Mouse (Mus musculus): ENCODE measurements around the gene Sdc3.

Gene Sdc3

DNA sequence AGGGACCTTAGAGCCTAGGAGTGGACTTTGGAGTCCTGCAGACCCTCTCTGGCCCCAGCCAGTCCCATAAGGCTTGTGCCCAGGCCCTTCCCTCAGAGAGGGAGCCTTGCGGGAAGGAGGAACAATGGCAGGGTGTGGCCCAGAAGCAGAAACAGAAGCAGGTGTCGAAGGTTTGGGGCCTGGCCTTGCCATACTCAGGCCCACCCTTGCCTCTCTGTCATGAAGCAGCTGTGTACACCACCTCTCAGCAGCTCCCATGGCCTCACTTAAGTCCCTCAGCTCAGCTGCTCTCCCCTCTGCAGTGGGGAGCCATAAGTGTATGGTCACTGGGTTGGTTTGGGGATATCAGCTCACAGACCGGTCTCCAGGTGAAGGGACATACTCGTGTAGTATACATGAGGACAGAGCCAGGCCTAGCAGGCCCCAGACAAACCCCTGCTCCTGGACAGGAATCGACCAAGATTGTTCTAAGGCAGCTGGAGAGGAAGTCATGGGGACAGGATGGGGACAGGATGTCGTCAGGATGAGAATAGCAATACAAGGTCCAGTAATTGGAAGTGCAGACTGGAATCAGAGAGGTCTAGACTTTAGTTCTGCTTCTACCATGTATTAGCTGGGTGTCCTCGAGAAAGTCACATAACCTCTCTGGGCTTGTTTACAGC, 28.4 kb downstream of the Sdc3 start:
- no peak for DNase-seq (ENCODE audit: low read depth in 1 of 2, low spot score in 2 of 2)

DNA sequence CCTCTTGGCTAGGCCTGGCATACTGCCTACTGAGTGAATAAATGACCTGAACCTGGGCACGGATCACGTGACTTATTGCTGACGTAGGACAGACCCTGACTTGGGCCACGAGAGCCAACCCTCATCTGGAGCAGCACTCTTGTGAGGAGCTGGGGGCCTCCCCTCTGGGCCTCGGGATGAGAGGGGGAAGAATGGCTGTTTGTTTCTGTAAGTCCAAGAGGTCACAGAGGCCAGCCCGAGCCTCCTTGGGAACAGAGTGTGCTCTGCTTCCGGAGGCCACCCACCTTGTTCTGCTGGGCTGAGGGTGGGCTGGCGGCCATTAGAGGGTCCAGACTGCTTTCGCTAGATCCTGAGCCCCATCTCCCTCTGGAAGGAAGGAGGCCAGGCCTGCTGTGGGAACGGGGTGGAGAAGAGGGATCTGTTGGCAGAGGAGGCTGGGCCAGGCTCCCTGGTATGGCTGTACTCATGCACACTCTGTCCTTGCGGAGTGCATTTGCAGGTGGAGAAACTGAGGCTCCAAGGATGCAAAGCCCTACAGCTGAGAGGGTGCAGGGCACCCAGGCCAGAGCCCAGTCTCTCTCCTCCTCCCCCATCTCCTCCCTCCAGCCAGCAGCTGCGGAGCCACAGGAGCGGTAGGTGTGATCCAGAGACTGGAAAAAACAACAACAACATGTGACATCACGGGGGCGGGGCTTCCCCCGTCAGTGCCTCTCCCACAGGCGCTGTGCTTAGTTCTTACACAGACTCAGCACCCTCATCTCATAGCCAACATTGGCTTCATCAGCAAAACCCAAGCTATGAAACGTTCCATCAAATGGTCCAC, 36.7 kb downstream of the Sdc3 start:
- no peak for DNase-seq (ENCODE audit: low read depth in 1 of 2, low spot score in 2 of 2)

DNA sequence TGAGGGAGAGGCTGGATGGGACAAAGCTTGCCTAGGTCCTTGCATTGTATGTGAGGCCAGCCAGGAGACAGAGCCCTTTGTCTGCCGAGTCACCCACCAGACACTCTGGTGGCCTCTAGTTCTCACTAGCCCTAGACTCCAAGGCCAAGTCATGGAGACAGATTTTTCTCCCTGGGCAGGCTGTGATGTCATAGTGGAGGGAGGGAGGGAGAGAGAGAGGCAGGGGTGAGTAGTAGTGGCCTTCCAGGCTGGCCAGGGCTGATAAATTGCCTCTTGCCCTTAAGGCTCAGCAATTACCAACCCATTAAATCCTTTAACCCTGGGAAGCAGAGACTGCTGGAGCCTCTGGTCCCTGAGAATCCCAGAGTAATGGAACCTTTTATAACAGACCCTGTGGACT, 41.8 kb downstream of the Sdc3 start:
- no peak for DNase-seq (ENCODE audit: low read depth in 1 of 2, low spot score in 2 of 2)

DNA sequence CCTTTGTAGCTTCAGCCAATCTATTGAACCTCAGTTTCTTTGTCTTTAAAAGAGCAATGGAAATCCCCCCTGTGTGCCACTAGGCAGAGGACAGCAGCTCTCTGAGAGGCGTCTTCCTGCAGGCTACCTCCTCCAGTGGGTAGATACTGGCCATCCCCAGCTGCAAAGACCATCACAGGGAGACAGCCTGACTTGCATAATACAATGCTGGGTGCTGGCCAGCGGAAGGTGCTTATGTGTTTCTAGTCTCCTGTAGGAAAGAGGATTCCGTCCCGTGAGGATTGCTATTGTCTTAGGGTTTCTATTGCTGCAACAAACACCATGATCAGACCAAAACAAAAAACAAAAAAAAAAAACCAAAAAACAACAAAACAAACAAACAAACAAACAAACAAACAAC, 43.2 kb downstream of the Sdc3 start:
- no peak for DNase-seq (ENCODE audit: low read depth in 1 of 2, low spot score in 2 of 2)

DNA sequence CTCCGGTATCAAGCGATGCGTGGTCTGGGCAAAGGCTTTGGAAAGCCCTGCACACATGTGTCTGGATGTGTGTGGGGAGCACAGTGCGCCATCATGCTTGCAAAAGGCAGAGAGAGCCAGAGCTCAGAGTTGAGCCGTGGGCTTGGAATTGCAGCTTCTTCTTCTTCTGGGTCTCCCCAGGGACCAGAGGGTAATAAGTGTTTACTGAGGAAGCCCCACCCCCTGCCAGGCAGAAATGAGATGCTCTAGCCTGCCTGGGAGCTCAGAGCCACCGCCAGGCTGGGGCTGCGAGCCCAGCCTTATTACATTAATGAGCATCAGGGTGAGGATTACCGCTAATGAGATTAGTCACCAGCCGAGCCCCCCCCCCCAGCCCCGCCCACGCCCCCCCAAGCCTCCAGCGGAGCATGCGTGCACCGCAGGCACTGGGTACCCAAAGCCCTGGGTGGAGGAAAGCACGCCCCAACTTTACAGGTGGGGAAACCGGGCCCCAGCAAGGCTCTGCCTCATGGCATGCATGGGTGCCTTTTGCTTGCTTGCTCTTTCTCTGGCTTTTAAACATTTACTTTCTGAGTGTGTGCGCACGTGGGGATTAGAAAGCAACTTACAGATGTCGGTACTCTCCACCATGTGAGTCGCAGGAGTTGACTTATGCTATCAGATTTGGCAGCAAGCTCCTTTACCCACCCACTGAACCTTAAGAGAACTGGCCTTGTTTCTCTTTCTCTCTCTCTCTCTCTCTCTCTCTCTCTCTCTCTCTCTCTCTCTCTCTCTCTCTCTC, 44.1 kb downstream of the Sdc3 start:
- DNase-seq (ENCODE audit: low read depth in 1 of 2, low spot score in 2 of 2) = no peak

DNA sequence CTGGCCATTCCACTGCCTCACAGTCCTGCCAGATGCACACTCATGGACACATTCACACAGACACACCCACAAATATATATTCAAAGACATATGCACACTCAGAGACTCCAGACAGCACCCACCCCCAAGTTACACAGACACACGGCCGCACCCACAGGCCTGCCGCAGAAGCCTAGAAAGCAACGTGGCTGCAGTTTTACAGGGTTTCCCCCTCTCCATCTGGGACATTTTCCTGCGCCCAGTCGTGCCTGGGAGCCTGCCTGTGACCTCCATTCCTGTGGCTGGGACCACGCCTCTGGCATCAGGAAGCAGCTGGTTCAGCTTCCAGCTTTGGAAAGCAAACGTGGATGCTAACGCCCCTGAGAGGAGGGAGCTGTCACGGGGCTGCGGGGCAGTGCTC, 46.2 kb downstream of the Sdc3 start:
- DNase-seq (ENCODE audit: low read depth in 1 of 2, low spot score in 2 of 2) = no peak

DNA sequence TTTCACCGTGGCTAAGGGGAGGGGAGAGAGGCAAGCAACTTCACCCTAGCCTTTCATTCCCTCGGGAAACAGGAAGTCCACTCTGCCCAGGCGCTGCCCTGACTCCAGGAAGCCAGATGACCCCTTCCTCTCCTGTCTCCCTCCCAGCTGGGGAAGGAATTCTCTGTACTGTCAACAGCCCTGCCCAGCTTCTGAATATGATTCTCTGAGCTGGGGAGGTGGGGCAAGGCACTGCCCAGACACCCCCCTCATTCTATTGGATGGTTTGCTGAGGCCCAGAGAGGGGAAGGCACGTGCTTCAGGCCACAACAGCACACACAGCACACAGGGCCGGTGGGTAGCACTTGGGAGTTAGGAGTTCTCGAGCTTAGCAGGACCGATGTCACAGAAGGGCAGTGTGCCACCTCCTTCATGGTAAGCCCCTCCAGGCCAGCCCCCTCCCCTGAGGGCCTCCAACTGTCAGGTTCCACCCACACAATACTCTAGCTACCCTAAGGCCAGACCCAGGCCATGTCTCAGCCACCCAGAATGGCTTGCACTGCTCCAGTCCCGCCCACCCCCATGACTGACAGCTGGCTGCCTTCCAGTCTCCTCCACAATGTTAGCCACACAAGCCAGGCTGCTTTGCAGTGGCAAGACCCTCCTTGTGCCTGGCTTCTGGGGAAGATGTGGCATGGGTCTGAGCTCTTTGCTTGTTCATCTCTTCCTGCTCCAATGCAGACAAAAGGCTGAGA, 48.9 kb downstream of the Sdc3 start:
- no peak for DNase-seq (ENCODE audit: low read depth in 1 of 2, low spot score in 2 of 2)

DNA sequence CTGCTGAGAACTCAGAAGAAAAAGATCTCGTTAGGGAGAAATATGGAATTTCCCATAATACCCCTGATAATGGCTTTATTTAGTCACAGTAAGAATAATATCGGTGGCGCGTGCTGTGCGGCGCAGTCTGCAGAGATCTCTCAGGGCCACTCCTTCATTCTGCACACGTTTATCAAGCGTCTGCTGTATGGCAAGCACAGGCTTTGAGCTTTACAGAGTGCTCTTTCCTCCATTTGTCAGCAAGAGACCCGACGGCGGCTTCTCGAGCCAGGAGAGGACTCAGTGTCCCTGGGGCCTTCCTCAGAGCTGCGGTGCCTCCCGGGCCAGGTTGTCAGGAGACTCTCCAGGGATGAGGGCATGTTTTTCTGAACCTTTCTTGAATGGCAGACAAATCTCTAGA, 56.5 kb downstream of the Sdc3 start:
- no peak for DNase-seq (ENCODE audit: low read depth in 1 of 2, low spot score in 2 of 2)

DNA sequence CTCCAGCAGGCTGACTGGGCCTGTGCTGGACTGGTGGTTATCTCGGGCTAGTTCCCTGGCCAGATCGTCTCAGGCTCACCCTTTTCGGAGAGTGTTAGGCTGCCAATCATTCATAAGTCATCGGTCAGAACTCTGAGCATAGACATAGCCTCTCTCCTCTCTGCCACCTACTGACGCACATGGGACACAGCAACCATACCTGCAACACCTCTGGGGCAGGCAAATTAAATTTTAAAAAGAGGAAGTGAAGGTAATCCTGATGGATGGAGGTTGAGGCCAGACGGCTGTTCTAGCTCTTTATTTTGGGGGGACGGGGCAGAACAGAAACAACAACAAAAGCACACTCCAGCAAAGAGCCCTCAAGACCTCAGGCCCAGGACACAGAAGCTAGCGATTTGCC, 65.3 kb downstream of the Sdc3 start:
- no peak for DNase-seq (ENCODE audit: low read depth in 1 of 2, low spot score in 2 of 2)

DNA sequence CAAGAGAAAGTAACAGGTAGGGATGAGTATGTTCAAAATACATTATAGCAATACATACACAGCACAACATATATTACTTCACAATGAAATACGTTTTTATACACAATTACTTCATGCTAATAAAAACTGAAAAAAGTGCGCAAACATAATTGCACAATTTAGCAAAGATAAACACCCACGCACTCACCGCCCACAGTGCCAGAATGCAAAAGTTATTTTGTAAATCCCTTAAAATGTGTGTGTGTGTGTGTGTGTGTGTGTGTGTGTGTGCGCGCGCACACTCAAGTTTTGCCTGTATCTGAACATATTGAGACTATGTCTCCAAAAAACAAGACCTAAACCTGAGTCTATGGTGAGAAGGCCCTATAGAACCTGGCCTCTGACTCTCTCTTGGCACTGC, 66.5 kb downstream of the Sdc3 start:
- DNase-seq (ENCODE audit: low read depth in 1 of 2, low spot score in 2 of 2) = no peak

DNA sequence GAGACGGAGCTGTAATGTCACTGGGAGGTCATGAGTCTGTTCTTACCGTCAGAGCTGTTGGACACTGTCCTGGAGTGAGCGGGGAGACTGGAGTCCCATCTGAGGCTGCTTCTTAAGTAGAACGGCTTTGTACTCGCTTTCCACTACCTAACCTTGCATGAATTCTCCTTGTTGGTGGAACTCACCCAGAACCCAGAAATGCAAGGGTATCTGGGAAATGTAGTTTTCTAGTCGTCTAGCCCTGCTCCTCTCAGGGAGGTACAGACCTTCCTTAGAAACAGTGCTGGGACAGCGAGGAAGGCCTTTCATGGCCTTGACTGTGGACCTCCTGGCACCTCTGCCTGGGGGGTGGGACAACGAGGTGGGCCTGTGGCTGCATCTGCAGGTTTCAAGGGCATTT, 67.1 kb downstream of the Sdc3 start:
- no peak for DNase-seq (ENCODE audit: low read depth in 1 of 2, low spot score in 2 of 2)

DNA sequence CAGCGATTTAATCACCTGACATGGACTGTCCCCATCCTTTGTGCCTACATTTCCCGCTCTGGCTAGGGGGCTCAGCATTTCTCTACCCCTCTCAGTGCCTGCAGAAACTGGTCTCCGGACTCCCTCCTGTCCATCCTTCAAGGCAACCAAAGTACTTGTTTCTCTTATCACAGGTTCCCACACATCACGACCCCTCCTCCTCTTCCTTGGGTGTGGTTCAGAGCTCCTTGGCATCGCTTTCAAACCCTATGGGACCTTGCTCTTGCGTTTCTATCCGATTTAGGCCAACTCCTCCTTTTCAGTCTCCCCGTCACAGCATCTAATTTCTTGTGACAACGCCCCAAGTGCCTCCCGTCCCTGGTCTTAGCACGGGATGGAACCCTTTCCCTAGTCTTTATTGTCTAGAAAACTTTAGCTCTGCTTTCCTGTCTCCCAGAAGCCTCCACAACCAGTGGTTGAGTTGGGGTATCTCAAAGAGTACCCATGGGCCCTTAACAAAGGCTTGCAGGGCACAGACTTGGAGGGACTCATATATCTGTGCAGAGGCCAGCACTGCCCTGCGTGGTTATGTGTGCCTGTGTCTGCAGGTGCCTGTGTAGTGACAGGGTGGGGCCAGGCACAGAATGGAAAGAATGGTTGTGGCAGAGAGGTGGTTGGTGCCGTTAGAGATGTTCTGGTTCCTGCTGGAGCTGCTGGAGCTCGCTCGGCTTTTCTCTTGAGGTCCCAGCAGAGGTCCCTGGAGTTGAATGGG, 68.7 kb downstream of the Sdc3 start:
- no peak for DNase-seq (ENCODE audit: low read depth in 1 of 2, low spot score in 2 of 2)

DNA sequence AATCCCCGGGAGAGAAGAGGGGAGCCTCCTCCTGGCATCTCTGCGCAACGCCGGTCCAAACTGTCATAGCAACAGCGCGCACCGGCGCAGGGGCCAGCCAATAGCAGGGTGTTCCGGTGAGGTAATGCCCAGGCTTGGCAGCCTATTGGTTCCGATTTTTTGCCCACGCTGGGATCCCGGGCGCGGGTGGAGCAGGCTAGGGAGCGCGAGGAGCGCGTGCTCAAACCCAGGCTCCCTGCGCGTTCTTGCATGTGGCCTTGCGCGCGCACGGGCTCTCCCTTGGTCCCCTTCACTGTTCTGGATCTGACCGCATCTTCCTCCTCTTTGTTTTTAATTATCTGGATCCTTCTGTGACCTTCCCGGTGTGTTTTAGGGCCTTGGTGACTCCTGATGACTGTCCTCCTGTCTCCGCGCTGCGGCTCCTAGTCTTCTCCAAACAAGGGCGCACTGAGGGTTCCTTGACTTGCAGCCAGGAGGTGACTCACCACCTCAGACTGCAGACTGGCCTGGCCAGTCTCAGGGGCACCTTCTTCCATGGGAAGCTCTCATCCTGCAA, 69.4 kb downstream of the Sdc3 start:
- DNase-seq (ENCODE audit: low read depth in 1 of 2, low spot score in 2 of 2) = no peak

DNA sequence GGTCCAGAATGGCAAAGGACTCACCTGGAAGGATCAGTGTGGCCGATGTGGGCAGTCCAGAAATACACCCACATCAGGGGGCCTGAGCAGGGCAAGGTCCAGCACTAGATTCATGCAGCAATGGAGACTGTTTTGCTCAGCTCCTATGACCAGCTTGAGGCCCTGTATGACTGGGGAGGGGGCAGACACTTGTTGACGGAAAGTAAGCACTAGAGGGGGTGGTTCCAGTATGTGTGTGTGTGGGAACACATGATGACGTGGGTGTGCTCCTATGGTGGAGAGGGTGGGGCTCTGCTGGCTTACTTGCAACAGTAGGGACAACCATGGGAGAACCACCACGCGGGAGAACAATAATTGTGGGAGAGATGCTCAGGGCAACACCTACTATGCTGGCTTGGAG, 70.2 kb downstream of the Sdc3 start:
- no peak for DNase-seq (ENCODE audit: low read depth in 1 of 2, low spot score in 2 of 2)

DNA sequence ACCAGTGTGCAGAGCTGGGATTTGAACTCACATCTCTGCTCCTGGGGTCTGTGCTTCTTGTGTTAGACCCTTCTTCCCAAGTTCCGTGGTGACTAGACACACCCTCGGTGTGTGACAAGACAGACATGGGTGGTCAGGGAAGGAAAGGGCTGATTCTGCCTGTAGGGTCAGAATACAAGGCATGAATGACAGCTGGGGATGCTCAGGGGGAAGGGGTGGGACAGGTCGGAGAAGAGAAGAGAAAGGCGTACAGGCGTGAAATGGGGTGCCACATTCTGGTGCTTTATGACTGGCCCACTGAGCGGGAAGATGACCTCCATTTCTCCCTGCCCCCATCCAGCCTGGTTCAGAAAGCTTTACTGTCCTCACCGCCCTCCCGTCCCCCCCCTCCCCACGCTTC, 73.1 kb downstream of the Sdc3 start:
- no peak for DNase-seq (ENCODE audit: low read depth in 1 of 2, low spot score in 2 of 2)

DNA sequence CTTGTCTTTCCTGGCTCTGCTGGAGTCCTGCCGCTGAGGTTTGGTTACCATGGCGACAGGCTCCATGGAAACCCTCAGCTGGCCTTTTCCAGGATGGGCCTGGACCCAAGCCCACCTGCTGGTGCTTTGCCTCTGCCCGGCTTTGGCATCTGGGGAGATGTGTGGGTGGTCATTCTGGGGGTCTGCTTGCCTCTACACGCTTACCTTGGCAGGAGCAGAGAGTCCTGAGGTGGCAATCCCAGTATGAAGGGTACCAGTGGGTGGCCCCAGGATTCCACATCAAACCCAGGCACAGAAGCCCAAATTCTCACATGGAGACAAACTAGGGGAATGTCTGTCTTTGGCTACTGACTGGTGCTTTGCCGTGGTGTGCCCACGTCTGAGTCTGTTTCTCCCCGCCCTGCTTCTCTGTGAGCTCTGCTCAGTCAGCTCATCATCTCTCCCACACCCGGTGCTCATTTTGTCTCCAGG, 73.6 kb downstream of the Sdc3 start:
- no peak for DNase-seq (ENCODE audit: low read depth in 1 of 2, low spot score in 2 of 2)

DNA sequence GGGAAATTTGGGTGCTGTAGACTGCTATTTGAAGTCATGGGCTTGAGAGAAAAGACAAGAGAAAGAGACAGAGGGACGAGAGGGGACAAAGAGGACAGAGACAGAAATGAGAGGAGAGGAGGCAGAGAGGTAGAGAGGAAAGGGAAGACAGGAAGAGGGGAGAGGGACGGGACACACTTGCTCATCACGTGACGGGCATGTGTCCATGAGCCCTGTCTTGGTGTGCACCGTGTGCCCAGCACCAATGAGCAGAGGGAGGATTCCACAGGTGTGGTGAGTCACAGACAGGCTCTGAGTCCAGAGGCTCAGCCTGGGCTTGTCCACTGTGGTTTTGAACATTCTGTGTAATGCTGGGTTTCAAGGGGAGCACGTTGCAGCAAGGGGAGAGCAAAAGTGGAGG, 75.6 kb downstream of the Sdc3 start:
- no peak for DNase-seq (ENCODE audit: low read depth in 1 of 2, low spot score in 2 of 2)

DNA sequence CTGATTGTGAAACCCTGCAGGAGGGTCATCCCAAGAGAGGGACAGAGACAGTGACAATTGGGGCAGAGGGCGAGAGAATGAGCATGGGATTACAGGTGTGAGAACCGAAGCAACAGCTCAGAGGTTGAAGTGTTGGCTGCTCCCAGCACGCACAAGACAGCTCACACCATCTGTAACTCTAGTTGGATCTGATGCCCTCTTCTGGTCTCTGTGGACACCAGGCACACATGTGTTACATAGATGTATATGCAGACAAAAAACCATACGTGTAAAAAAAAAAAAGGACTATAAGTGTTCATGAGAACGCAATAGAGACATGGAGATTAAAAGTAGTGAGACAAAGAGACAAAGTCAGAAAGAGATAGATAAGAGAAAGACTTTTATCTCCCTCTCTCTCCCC, 76.5 kb downstream of the Sdc3 start:
- no peak for DNase-seq (ENCODE audit: low read depth in 1 of 2, low spot score in 2 of 2)

DNA sequence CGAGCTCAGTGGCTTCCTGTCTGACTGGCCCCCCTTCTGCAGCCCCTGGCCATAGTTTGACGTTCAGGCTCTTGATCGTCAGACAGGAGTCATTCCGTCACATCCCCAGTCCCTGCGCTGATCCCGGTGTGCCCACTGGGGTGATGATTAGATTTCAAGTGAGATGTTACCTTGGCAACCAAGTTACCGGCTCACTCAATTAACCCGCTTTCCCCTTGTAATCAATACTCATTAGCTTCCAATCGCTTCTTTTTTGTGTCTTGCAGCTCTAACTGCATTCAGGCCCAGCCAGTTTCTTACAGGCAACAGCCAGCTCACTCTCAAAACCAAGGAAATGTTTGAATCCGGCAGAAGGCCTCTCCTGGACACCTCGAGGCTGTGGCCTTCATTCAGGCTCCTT, 80.1 kb downstream of the Sdc3 start:
- DNase-seq (ENCODE audit: low read depth in 1 of 2, low spot score in 2 of 2) = no peak

DNA sequence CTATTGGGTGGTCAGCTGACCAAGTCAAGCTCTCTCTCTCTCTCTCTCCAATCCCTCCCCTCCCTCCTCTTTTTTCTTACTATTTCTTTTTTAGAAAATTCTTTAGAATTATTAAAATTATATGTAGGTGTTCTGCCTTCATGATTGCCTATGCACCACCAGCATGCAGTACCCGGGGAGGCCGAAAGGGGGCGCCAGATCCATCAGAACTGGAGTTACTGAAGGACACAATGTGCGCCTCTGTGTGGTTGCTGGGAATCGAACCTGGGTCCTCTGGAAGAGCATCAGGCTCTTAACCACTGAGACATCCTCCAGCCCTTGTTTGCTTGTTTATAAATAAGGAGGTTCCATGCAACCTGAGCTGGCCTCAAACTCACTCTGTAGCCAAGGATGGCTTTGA, 81.1 kb downstream of the Sdc3 start:
- DNase-seq (ENCODE audit: low read depth in 1 of 2, low spot score in 2 of 2) = no peak

Data from monocyte, adult 2 months (primary cell).